In genomic region chr14:22817346-22818201, GRCm38 (mm10) we compare ENCODE assay signal across 8 mouse cellular contexts.
DNase-seq lines count a peak whose midpoint lies in the region; ATAC-seq and TF ChIP-seq lines count a peak whose summit lies in the region.

No protein-coding gene starts in this region.

- H3K79me2 ChIP-seq in macrophage (ENCODE audit: inconsistent target): no peaks in the 10 kb centered on the region

- ATAC-seq in intestine, postnatal 0 days: no peak
- no peak for ATAC-seq in intestine, embryonic 16.5 days
- ATAC-seq in cerebellum, adult (ENCODE audit: insufficient number of reproducible peaks, low FRiP score, low TSS enrichment): no peak

- 0 out of 2 replicates have a peak, but pooled peaks cover 3% of the 10 kb centered on the region for H3K4me1 ChIP-seq in intestine, postnatal 0 days (replicated peaks; ENCODE audit: control insufficient read depth, insufficient read depth, low read length)
- peaks cover 7% of the 10 kb centered on the region for H3K4me1 ChIP-seq in intestine, embryonic 16.5 days (ENCODE audit: control insufficient read depth, insufficient read depth, low read length)

- H3K4me2 ChIP-seq in intestine, postnatal 0 days (replicated peaks; ENCODE audit: low read depth): no peak overlapping the region
- no peak overlapping the region for H3K4me2 ChIP-seq in intestine, embryonic 16.5 days (ENCODE audit: low read depth, low read length)

- intact Hi-C loops in heart, postnatal 14 days (cut with DNase I): loop anchor here (10.0 kb wide), 3 partner anchors 227 to 833 kb away; partner anchors contain the start of gene Zfp503

- H3K27ac ChIP-seq in intestine, postnatal 0 days (ENCODE audit: low read depth, low read length): no peak overlapping the region
- no peak overlapping the region for H3K27ac ChIP-seq in intestine, embryonic 16.5 days (ENCODE audit: low read length)
- peak overlapping the region; percentile 28 for H3K27ac ChIP-seq in macrophage

- H3K4me3 ChIP-seq in intestine, postnatal 0 days (ENCODE audit: low read depth, low read length): no peak overlapping the region
- no peak overlapping the region for H3K4me3 ChIP-seq in intestine, embryonic 16.5 days (ENCODE audit: low read length)
- no peak overlapping the region for H3K4me3 ChIP-seq in macrophage (ENCODE audit: inconsistent target)

- H3K36me3 ChIP-seq in intestine, postnatal 0 days (ENCODE audit: control insufficient read depth, insufficient read depth): no peaks in the 10 kb centered on the region
- H3K36me3 ChIP-seq in intestine, embryonic 16.5 days (ENCODE audit: control insufficient read depth, insufficient read depth, low read length): no peaks in the 10 kb centered on the region
- no peaks in the 10 kb centered on the region for H3K36me3 ChIP-seq in macrophage (ENCODE audit: inconsistent target)

- DNase-seq in adrenal gland, postnatal 14 days: peak; percentile 65
- DNase-seq in heart, postnatal 14 days: peak; percentile 28 to 57
- no peak for DNase-seq in ovary, adult 18-20 months (ENCODE audit: low spot score)
- no peak for DNase-seq in thymus, postnatal 0 days (ENCODE audit: low spot score)

- H3K9me3 ChIP-seq in intestine, postnatal 0 days (ENCODE audit: control insufficient read depth): no peaks in the 10 kb centered on the region
- no peaks in the 10 kb centered on the region for H3K9me3 ChIP-seq in intestine, embryonic 16.5 days (ENCODE audit: control insufficient read depth, low read length)

- 73% methylated on average over 6 of the region's 6 CpGs for WGBS in intestine, postnatal 0 days
- 71% methylated on average over 6 of the region's 6 CpGs for WGBS in intestine, embryonic 16.5 days
- WGBS in macrophage (ENCODE audit: missing documents): 89% methylated on average over 6 of the region's 6 CpGs

- no peaks in the 10 kb centered on the region for H3K27me3 ChIP-seq in intestine, postnatal 0 days (replicated peaks; ENCODE audit: control insufficient read depth, insufficient read depth, low read length)
- H3K27me3 ChIP-seq in intestine, embryonic 16.5 days (replicated peaks; ENCODE audit: control insufficient read depth, insufficient read depth, low read length): no peaks in the 10 kb centered on the region

- peak; percentile 63 for TF ChIP-seq CTCF in intestine, postnatal 0 days (IDR thresholded peaks at IDR 0.05; ENCODE audit: low read depth)

- no peak overlapping the region for H3K9ac ChIP-seq in intestine, postnatal 0 days (ENCODE audit: low read depth, low read length)
- no peak overlapping the region for H3K9ac ChIP-seq in intestine, embryonic 16.5 days (ENCODE audit: low read depth, low read length)

Comparison
In these comparisons a context has a peak if more than half of its experiments do, and no peak if none do; other contexts are left out.
1. DNase-seq: peak in adrenal gland, postnatal 14 days (single experiment) and heart, postnatal 14 days (2 of 2); none in ovary, adult 18-20 months (single experiment) and thymus, postnatal 0 days (single experiment).